In genomic region chr9:81634163-81634562, GRCm38 (mm10) we compare ENCODE assay signal across 8 mouse cellular contexts. TPM values are rescaled to one million over a fixed set of nuclear protein-coding genes. Genes with fewer than 3 reads are reported as not detected.
DNase-seq lines count a peak whose midpoint lies in the region; ATAC-seq and TF ChIP-seq lines count a peak whose summit lies in the region.

No protein-coding gene starts in this region.

- peak overlapping the region; percentile 51 for H3K4me3 ChIP-seq in heart, postnatal 0 days (ENCODE audit: low read depth, low read length)
- H3K4me3 ChIP-seq in cortical plate, adult 2 months (ENCODE audit: insufficient read depth, low read length) = peak overlapping the region; percentile 57
- H3K4me3 ChIP-seq in hindbrain, embryonic 14.5 days (replicated peaks; ENCODE audit: low read length) = peak overlapping the region; percentile 77
- 0 out of 2 replicates have a peak overlapping the region, but pooled peaks have one; percentile 60 for H3K4me3 ChIP-seq in neural tube, embryonic 12.5 days

- H3K27me3 ChIP-seq in heart, postnatal 0 days (ENCODE audit: control insufficient read depth, insufficient read depth, low read length) = peaks cover 47% of the 10 kb centered on the region
- H3K27me3 ChIP-seq in hindbrain, embryonic 14.5 days (ENCODE audit: control insufficient read depth, insufficient read depth, low read length) = peaks cover 33% of the 10 kb centered on the region
- H3K27me3 ChIP-seq in neural tube, embryonic 12.5 days (replicated peaks) = peaks cover 36% of the 10 kb centered on the region

- no peaks in the 10 kb centered on the region for H3K36me3 ChIP-seq in heart, postnatal 0 days (replicated peaks; ENCODE audit: control insufficient read depth, insufficient read depth, low read length)
- H3K36me3 ChIP-seq in hindbrain, embryonic 14.5 days (replicated peaks; ENCODE audit: control insufficient read depth, insufficient read depth) = no peaks in the 10 kb centered on the region
- H3K36me3 ChIP-seq in neural tube, embryonic 12.5 days = no peaks in the 10 kb centered on the region

- no peak for ATAC-seq in heart, postnatal 0 days (ENCODE audit: insufficient read depth, low read depth)
- no peak for ATAC-seq in hindbrain, embryonic 14.5 days (ENCODE audit: low FRiP score)
- ATAC-seq in neural tube, embryonic 12.5 days (ENCODE audit: low FRiP score, low read depth) = no peak

- intact Hi-C loops in heart, postnatal 14 days (cut with DNase I) = no loop called here

- no peak for DNase-seq in heart, postnatal 0 days (ENCODE audit: low spot score)
- no peak for DNase-seq in heart, postnatal 14 days
- no peak for DNase-seq in hindbrain, embryonic 14.5 days (ENCODE audit: low spot score)
- no peak for DNase-seq in testis, postnatal 14 days (ENCODE audit: low spot score)
- DNase-seq in cerebellum, adult 18-20 months = no peak
- DNase-seq in lung, postnatal 25 days (ENCODE audit: low spot score) = no peak

- no peak for TF ChIP-seq POLR2A in cortical plate, adult 2 months (IDR thresholded peaks at IDR 0.05; ENCODE audit: extremely low read depth, insufficient read depth, low read length)

- TF ChIP-seq EP300 in heart, postnatal 0 days (IDR thresholded peaks at IDR 0.05; ENCODE audit: low read depth) = no peak

- H3K9me3 ChIP-seq in heart, postnatal 0 days (replicated peaks; ENCODE audit: control insufficient read depth, low read length) = no peaks in the 10 kb centered on the region
- H3K9me3 ChIP-seq in hindbrain, embryonic 14.5 days (ENCODE audit: control insufficient read depth, low read length) = no peaks in the 10 kb centered on the region
- no peaks in the 10 kb centered on the region for H3K9me3 ChIP-seq in neural tube, embryonic 12.5 days

- WGBS in heart, postnatal 0 days = under 1% methylated on average over 10 of the region's 10 CpGs
- 1% methylated on average over 10 of the region's 10 CpGs for WGBS in hindbrain, embryonic 14.5 days
- WGBS in neural tube, embryonic 12.5 days = 2% methylated on average over 10 of the region's 10 CpGs

- peak overlapping the region; percentile 91 for H3K4me2 ChIP-seq in heart, postnatal 0 days (ENCODE audit: low read depth, low read length)
- H3K4me2 ChIP-seq in hindbrain, embryonic 14.5 days (replicated peaks) = peak overlapping the region; percentile 96
- peak overlapping the region; percentile 98 for H3K4me2 ChIP-seq in neural tube, embryonic 12.5 days (replicated peaks)

- no peaks in the 10 kb centered on the region for H3K4me1 ChIP-seq in heart, postnatal 0 days (ENCODE audit: control insufficient read depth, insufficient read depth)
- no peaks in the 10 kb centered on the region for H3K4me1 ChIP-seq in cortical plate, adult 2 months (ENCODE audit: control insufficient read depth, insufficient read depth, low read length)
- H3K4me1 ChIP-seq in hindbrain, embryonic 14.5 days (replicated peaks; ENCODE audit: control insufficient read depth, insufficient read depth, low read length) = peaks cover 5% of the 10 kb centered on the region; the same call in 1 of the 2 replicates
- peaks cover 21% of the 10 kb centered on the region for H3K4me1 ChIP-seq in neural tube, embryonic 12.5 days

- H3K9ac ChIP-seq in heart, postnatal 0 days (replicated peaks; ENCODE audit: low read depth, low read length) = no peak overlapping the region
- peak overlapping the region; percentile 75; the same call in 1 of the 2 replicates for H3K9ac ChIP-seq in hindbrain, embryonic 14.5 days
- no peak overlapping the region for H3K9ac ChIP-seq in neural tube, embryonic 12.5 days

- H3K27ac ChIP-seq in heart, postnatal 0 days (ENCODE audit: low read depth) = no peak overlapping the region
- no peak overlapping the region for H3K27ac ChIP-seq in cortical plate, adult 2 months (ENCODE audit: insufficient read depth, low read length)
- no peak overlapping the region for H3K27ac ChIP-seq in hindbrain, embryonic 14.5 days
- H3K27ac ChIP-seq in neural tube, embryonic 12.5 days = no peak overlapping the region

- no peak for TF ChIP-seq CTCF in heart, postnatal 0 days (IDR thresholded peaks at IDR 0.05; ENCODE audit: low read depth)
- no peak for TF ChIP-seq CTCF in cortical plate, adult 2 months (IDR thresholded peaks at IDR 0.05; ENCODE audit: extremely low read depth, insufficient read depth, low read length)

RNA-seq across cellular contexts. Expression of gene Htr1b, which starts 0.5 kb away (rescaled TPM):
- total RNA-seq in heart, postnatal 0 days (2014; rRNA removed; ENCODE audit: low replicate concordance) = 0.38 and 0.46 TPM in 2 replicates
- 0.07 and 0.08 TPM in 2 replicates for polyA plus RNA-seq in heart, postnatal 0 days (2015; fragmentation: Nextera tagmentation; extraction: Ambion mirVana)
- under 1 TPM; 0.17 to 0.22 TPM for total RNA-seq in heart, postnatal 14 days (2021)
- 3.8 and 5.9 TPM in 2 replicates for polyA plus RNA-seq in cortical plate, adult 2 months (2012; rRNA removed)
- 3.2 and 3.3 TPM in 2 replicates for polyA plus RNA-seq in hindbrain, embryonic 14.5 days (2014; fragmentation: Nextera tagmentation; extraction: Ambion mirVana)
- polyA plus RNA-seq in neural tube, embryonic 12.5 days (2016; fragmentation: Nextera tagmentation; extraction: Ambion mirVana) = 0.44 and 0.57 TPM in 2 replicates
